Mouse (Mus musculus): Measurements from ENCODE around the gene Acsl4.
A peak's percentile ranks its signal among the peaks of the same experiment; 100 is the strongest.

Acsl4 gene

GRCm38 (mm10) chrX:142390247-142390908 is at the start of gene Acsl4:
Gene Acsl4, minus strand, starts transcription at chrX:142390535.
- peak; percentile 57 for DNase-seq (ENCODE audit: low read depth, low spot score)

GRCm38 (mm10) chrX:142437971-142438504 is 47.7 kb upstream of the Acsl4 start:
- no peak for DNase-seq (ENCODE audit: low read depth, low spot score)

GRCm38 (mm10) chrX:142432846-142433245 is 42.5 kb upstream of the Acsl4 start:
- DNase-seq (ENCODE audit: low read depth, low spot score) = no peak

DNA sequence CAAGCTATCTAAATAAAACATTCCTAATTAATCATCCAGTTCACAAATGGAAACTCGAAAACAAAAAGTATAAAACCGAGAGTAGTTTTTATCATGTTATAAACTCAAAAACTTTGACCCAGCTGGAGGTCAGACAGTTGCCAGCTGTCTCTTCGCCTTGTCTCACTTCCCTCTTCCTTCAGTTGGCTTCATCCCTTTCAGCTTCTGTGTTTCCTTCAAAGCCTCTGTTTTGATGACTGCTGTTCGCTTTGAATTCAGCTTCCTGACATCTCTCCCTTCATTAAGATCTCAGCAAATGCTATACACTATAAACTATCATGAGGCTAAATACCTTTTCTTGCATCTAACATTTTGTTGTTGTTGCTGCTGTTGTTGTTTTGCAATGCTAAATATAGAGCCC is 36.8 kb upstream of the Acsl4 start:
- no peak for DNase-seq (ENCODE audit: low read depth, low spot score)

DNA sequence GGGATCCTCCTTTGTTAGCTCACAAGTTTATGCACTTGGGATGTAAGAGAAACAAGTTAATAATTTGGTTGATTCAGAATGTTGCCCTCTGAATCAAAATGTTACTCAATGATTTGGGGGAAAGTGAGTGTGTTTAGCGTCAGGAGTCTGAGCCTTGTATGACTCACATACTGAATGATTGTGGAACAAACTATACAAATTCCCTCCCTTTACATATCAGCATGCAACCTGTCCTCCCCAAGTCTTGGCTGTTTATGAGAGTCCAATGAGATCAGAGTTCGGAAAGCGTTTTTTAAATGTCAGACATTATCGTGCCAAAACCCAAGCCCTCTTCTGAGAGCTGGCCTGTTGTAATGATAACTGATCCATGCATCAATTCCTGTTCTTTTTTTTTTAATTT is 36.3 kb upstream of the Acsl4 start:
- DNase-seq (ENCODE audit: low read depth, low spot score) = no peak

DNA sequence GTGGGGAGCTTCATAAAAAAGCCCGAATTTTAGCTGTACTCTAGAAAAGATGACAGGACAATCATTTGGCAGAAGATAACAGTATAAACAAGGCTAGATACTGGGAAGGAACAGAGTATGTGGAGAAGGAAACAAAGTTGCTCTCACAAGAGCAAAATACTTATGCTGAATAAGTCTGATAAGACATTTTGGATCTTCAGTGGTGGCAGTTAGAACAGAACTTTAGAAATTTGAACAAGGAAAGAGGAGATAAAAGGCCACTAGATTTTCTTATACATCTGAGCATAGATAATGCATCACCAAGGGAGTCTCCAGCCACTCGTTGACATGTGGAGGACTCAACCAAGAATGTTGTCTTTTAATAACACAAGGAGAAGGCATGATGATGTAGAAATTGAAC is 23.5 kb upstream of the Acsl4 start:
- no peak for DNase-seq (ENCODE audit: low read depth, low spot score)

DNA sequence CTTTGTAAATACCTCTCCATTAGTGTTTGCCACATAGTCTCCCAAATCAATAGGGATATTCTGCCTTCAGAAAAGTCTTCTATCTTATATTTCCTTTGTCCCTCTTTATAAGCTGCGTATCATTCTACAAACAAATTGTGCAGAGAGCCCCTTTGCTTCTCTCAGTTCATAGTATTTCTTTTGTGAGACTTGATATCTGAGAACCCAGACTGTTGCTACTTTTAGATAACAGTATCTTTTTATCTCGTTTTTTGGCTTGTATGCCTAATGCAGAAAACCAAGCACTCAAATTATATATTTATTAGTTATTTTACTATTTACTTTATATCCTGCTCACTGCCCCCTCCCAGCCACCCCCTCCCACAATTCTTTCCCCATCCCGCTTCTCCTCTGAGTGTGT is 19.7 kb upstream of the Acsl4 start:
- DNase-seq (ENCODE audit: low read depth, low spot score) = no peak

DNA sequence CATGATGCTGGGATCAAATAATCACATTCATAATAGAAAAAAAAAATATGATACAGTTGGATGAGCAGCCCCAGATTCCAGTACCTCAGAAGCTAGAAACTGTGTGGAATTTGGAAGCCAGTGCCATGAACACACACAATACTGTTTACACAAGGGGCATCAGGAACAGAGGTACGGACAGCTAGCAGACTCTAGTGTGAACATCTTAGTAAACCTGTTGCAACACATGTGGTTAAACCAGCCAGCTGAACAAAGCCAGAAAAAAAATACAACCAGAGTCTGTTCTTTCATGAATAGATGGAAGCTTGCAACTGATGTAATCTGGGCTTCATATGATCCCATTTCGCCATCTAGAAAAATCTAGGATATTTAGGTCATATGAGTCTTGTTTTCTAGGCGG is 19.0 kb upstream of the Acsl4 start:
- DNase-seq (ENCODE audit: low read depth, low spot score) = no peak

GRCm38 (mm10) chrX:142403114-142403513 is 12.8 kb upstream of the Acsl4 start:
- no peak for DNase-seq (ENCODE audit: low read depth, low spot score)

- DNase-seq (ENCODE audit: low read depth, low spot score) = no peak
Measured at GRCm38 (mm10) chrX:142398621-142399020, 8.3 kb upstream of the Acsl4 start.

DNA sequence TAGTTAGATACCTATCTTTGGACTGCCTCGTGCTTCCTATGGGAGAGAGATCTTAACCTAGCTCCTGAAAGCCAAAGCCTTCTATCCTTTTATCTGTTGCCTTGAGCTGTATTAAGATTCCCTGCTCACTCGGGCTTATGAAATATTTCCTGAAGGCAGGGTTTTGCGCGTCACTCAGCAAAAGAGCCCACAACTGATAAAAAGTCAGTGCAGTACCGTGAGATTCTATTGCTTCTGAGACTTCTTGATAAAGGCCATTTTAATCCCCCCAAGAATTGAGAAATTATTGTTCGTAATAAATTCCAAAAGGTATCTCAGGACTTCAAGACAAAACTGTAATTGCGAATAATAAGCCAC is 552 bp upstream of the Acsl4 start:
- no peak for DNase-seq (ENCODE audit: low read depth, low spot score)

DNA sequence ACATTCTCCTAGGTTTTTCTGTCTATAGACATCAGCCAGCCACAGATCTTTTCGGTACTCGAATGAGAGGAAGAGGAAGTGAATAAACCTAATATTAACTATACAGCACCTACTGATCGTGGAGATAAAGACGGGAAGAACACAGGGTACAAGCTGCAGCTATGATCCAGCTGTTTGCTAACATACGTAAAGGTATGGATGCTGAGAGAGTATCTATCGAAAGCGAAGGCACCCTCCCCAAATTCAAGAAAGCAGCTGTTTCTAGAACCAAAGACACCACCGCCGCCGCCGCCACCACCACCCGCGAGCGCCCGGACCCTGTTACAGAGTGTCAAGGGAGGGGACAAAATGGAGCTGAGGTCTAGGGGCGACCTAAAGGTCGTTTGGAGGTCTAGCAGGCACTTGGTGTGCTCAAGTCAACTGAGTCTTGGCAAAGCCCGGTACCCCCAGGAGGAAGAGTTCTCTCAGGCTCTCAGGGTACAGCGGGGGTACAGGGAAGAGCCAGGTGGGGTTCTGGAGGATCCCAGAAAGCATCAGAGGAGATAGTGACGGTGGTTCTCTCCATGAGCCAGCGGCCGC is 665 bp downstream of the Acsl4 start:
- DNase-seq (ENCODE audit: low read depth, low spot score) = no peak

DNA sequence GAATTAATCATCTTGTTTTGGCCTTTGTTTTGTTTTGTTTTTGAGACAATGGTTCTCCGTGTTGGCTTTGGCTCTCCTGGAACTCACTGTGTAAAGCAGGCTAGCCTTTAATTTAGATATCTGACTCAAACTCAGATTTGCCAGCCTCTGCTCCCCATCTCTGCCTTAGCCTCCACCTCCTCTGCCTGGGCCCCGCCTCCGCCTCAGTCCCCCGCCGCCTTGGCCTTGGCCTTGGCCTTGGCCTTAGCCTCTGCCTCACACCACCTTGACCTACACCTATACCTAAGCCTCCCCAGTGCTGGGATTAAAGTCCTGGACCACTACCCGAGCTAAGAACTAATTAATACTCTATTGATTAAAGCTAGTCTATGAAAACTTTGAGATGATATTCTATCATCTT is 2.2 kb downstream of the Acsl4 start:
- no peak for DNase-seq (ENCODE audit: low read depth, low spot score)

DNA sequence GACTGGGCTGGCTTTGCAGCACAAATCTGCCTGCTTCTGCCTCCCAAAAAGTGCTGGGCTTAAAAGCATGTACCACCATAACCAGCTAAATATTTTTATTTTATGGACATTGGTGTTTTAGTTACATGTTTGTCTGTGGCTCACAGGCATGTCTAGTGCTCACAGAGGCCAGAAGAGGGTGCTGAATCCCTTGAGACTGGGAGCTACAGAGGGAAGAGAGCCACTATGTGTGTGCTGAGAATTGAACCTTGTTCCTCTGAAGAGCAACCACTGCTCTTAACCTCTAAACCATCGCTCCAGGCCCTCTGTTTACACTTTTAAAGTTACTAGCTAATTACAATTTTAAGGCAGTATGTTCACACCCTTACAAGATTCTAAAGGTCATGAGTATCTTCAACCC is 2.7 kb downstream of the Acsl4 start:
- no peak for DNase-seq (ENCODE audit: low read depth, low spot score)

DNA sequence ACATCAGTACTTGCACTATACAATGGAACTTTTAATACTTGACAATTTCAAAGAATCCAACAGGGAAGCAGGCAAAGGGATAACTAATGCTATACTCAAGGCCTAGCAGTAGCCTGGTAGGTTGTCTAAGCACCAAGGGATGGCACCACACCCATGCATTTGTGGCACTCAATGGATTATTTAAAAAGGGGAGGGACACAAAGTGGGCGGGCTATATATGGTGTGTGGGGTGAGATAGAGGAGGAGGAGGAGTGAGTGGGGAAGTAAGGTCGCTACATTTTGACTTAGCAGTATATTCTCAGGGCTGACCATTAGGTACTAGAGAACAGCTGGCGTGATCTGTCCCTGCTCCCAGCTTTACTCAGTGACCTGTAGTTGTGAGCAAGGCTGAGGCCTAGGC is 5.4 kb downstream of the Acsl4 start:
- no peak for DNase-seq (ENCODE audit: low read depth, low spot score)

DNA sequence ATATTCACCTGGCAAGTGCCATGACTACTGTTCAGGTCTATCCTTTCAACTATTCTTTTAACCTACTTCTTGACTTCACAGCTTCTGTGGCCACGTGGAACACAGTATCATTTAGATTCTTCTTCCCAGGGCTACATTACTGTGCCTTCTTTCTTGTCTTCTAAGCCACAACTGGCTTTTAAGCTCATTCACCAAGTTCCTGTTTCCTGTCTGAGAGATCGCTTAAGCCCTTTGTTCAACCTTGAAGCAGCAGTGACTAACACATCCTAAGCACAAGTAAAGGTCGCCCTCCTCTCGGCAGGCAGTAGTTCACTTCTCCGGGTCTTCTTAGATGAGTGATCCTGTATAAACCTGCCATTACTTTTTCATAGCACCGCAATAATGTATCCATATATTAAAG is 10.4 kb downstream of the Acsl4 start:
- DNase-seq (ENCODE audit: low read depth, low spot score) = no peak

- no peak for DNase-seq (ENCODE audit: low read depth, low spot score)
Measured at GRCm38 (mm10) chrX:142378048-142378447, 12.3 kb downstream of the Acsl4 start.

DNA sequence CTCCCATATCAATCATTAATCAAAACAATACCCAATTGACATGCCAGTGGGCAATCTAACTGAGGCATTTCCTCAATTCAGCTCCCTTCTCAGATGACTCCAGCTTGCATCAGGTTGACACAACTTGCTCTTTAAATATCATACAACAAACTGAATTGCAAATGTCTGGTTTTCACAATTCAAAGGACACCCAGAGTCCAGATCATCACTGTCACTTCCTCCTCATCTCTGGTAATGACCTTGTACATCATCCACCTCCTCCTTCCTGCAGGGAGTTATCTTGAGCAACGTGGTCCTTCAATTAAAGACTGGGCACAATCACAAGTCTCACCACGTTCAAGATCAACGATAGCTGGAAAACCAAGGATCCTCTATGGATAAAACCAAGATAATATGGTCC is 13.0 kb downstream of the Acsl4 start:
- no peak for DNase-seq (ENCODE audit: low read depth, low spot score)

GRCm38 (mm10) chrX:142376747-142377146 is 13.6 kb downstream of the Acsl4 start:
- DNase-seq (ENCODE audit: low read depth, low spot score) = no peak

GRCm38 (mm10) chrX:142375519-142375918 is 14.8 kb downstream of the Acsl4 start:
- DNase-seq (ENCODE audit: low read depth, low spot score) = no peak

DNA sequence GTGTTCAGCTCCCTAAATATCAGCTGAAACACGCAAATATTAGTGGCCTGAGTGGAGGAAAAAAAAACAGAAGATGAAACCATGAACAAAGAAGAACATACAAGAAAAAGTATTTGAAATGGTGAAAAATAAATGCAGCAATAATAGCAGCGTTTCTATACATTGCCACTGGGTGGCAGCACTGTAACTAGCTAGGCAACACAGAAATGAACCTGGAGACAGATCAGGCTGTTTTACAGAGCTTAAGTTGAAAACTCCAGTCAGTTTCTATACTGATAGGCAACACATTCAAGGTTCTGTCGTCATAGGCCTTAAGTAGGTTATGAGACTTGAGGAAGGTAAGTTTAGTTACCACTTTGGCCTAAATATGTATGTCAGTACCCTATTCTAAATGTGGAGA is 17.9 kb downstream of the Acsl4 start:
- peak; percentile 4 for DNase-seq (ENCODE audit: low read depth, low spot score)

- no peak for DNase-seq (ENCODE audit: low read depth, low spot score)
Measured at GRCm38 (mm10) chrX:142369935-142370334, 20.4 kb downstream of the Acsl4 start.

DNA sequence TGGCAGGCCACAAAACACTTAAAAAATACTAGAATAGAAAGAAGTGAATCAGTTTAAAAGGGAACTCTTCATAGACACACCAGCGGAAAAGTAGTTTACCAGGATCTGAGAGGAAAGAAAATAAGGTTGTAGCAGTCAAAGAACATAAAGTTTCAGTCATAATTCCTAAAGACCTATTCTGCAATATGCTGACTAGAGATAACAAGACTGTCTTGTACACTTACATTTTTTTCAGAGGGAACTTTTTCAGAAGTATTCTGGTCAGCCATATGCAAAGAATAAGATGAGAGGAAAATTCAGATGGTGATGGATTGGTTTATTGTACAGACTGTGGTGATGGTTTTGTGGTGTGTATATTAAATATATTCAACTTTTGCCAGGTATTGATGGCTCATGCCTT is 26.5 kb downstream of the Acsl4 start:
- DNase-seq (ENCODE audit: low read depth, low spot score) = no peak

DNA sequence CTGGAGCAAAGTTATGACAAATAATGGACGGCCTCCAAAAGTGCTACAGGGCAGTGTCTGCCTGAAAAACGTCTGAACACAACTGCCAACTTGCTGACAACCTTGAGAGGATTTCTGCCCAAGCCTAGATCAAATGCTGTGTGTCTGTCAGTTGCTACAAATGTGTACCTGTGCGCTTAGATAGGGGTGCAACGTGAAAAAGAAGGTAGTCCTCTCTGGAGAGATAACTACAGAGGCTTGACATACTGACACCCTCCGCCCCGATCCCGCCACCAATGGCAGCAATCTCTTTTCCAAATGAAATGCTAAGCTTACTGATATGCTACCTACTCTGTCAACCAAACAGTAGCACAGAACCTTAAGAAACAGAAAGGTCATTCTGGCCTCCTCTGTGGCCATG is 31.3 kb downstream of the Acsl4 start:
- DNase-seq (ENCODE audit: low read depth, low spot score) = no peak
